Mouse (Mus musculus): ENCODE data around the gene Glt28d2.

Gene Glt28d2

GRCm38 (mm10) chr3:85878911-85879310 is 8.4 kb downstream of the Glt28d2 start:
- DNase-seq (ENCODE audit: low spot score) = no peak

- DNase-seq (ENCODE audit: low spot score) = no peak
These were observed 23.3 kb downstream of the Glt28d2 start for GRCm38 (mm10) chr3:85863996-85864395.

GRCm38 (mm10) chr3:85862886-85863285 is 24.4 kb downstream of the Glt28d2 start:
- DNase-seq (ENCODE audit: low spot score) = no peak

- DNase-seq (ENCODE audit: low spot score) = no peak
These were observed 26.3 kb downstream of the Glt28d2 start for GRCm38 (mm10) chr3:85860996-85861395.

- no peak for DNase-seq (ENCODE audit: low spot score)
These were observed 28.0 kb downstream of the Glt28d2 start for GRCm38 (mm10) chr3:85859311-85859710.

- no peak for DNase-seq (ENCODE audit: low spot score)
These were observed 28.9 kb downstream of the Glt28d2 start for GRCm38 (mm10) chr3:85858140-85859135.

- DNase-seq (ENCODE audit: low spot score) = no peak
These were observed 30.2 kb downstream of the Glt28d2 start for GRCm38 (mm10) chr3:85857083-85857482.

- DNase-seq (ENCODE audit: low spot score) = no peak
These were observed 31.4 kb downstream of the Glt28d2 start for GRCm38 (mm10) chr3:85855947-85856346.

- DNase-seq (ENCODE audit: low spot score) = no peak
These were observed 32.3 kb downstream of the Glt28d2 start for GRCm38 (mm10) chr3:85855043-85855442.

GRCm38 (mm10) chr3:85854143-85854542 is 33.2 kb downstream of the Glt28d2 start:
- DNase-seq (ENCODE audit: low spot score) = no peak

- DNase-seq (ENCODE audit: low spot score) = no peak
These were observed 33.6 kb downstream of the Glt28d2 start for GRCm38 (mm10) chr3:85853715-85854114.

GRCm38 (mm10) chr3:85850079-85850478 is 37.2 kb downstream of the Glt28d2 start:
- no peak for DNase-seq (ENCODE audit: low spot score)

GRCm38 (mm10) chr3:85846316-85846715 is 41.0 kb downstream of the Glt28d2 start:
- no peak for DNase-seq (ENCODE audit: low spot score)

- no peak for DNase-seq (ENCODE audit: low spot score)
These were observed 42.0 kb downstream of the Glt28d2 start for GRCm38 (mm10) chr3:85845341-85845740.

- peak; percentile 25 for DNase-seq (ENCODE audit: low spot score)
These were observed 44.5 kb downstream of the Glt28d2 start for GRCm38 (mm10) chr3:85842881-85843218.

GRCm38 (mm10) chr3:85842177-85842880 is 45.0 kb downstream of the Glt28d2 start:
- DNase-seq (ENCODE audit: low spot score) = no peak

- no peak for DNase-seq (ENCODE audit: low spot score)
These were observed 45.7 kb downstream of the Glt28d2 start for GRCm38 (mm10) chr3:85841454-85842176.

GRCm38 (mm10) chr3:85833627-85834026 is 53.7 kb downstream of the Glt28d2 start:
- no peak for DNase-seq (ENCODE audit: low spot score)

GRCm38 (mm10) chr3:85832490-85833155 is 54.7 kb downstream of the Glt28d2 start:
- DNase-seq (ENCODE audit: low spot score) = no peak

GRCm38 (mm10) chr3:85831785-85832184 is 55.5 kb downstream of the Glt28d2 start:
- DNase-seq (ENCODE audit: low spot score) = no peak

GRCm38 (mm10) chr3:85829047-85829446 is 58.3 kb downstream of the Glt28d2 start:
- DNase-seq (ENCODE audit: low spot score) = peak; percentile 57

- DNase-seq (ENCODE audit: low spot score) = no peak
These were observed 59.5 kb downstream of the Glt28d2 start for GRCm38 (mm10) chr3:85827815-85828214.

Data from urinary bladder, postnatal 14 days (tissue).